Mouse (Mus musculus) myocyte (in vitro differentiated cells): ENCODE data around the gene Cacna2d4.

Source experiments
- CEBPB ChIP-seq: IDR thresholded peaks from 2 replicates; pipeline ENCODE4 v1.6.1; 2011; ENCODE audit warnings: mild to moderate bottlenecking, moderate library complexity; ENCODE audit not compliant: poor library complexity, insufficient read depth, severe bottlenecking
- E2F4 ChIP-seq: IDR thresholded peaks from one replicate; pipeline ENCODE4 v1.6.1; 2011; ENCODE audit warnings: mild to moderate bottlenecking, control low read depth, moderate library complexity; ENCODE audit not compliant: insufficient read depth
- MAX ChIP-seq: IDR thresholded peaks from one replicate; pipeline ENCODE4 v1.6.1; 2011; ENCODE audit warnings: low read depth, mild to moderate bottlenecking, control low read depth
- MYOG ChIP-seq, 3 experiments: IDR thresholded peaks; one replicate each; pipeline ENCODE4 v1.6.1; 2011; ENCODE audit warnings: control low read depth in 2 of 3, low read depth in 2 of 3, mild to moderate bottlenecking in 2 of 3; ENCODE audit not compliant: insufficient read length in 2 of 3, control insufficient read depth in 1 of 3, insufficient read depth in 1 of 3
- POLR2A ChIP-seq: IDR thresholded peaks from one replicate; pipeline ENCODE4 v1.6.1; 2011; ENCODE audit warnings: low read depth, mild to moderate bottlenecking, control low read depth, moderate library complexity; ENCODE audit not compliant: insufficient read length
- POLR2AphosphoS2 ChIP-seq: IDR thresholded peaks from one replicate; pipeline ENCODE4 v1.6.1; 2011; ENCODE audit warnings: low read depth, control low read depth; ENCODE audit not compliant: insufficient read length
- SRF ChIP-seq: IDR thresholded peaks from one replicate; pipeline ENCODE4 v1.6.1; 2011; ENCODE audit warnings: low read depth; ENCODE audit not compliant: control insufficient read depth, insufficient read length
- TCF12 ChIP-seq: IDR thresholded peaks from one replicate; pipeline ENCODE4 v1.6.1; 2011; ENCODE audit warnings: mild to moderate bottlenecking, control low read depth; ENCODE audit not compliant: poor library complexity, insufficient read depth, severe bottlenecking
- USF1 ChIP-seq: IDR thresholded peaks from one replicate; pipeline ENCODE4 v1.6.1; 2011; ENCODE audit warnings: low read depth, mild to moderate bottlenecking, control low read depth, moderate library complexity

- no peak for TF ChIP-seq POLR2A
- no peak for TF ChIP-seq POLR2AphosphoS2
- no peak for TF ChIP-seq E2F4
- no peak for TF ChIP-seq MAX
- TF ChIP-seq MYOG (IDR thresholded peaks at IDR 0.05; ENCODE audit: control insufficient read depth in 1 of 3, insufficient read depth in 1 of 3, insufficient read length in 2 of 3, low read depth in 2 of 3): no peak
- no peak for TF ChIP-seq USF1
- no peak for TF ChIP-seq CEBPB
- TF ChIP-seq SRF: no peak
- no peak for TF ChIP-seq TCF12
These were observed 150.1 kb downstream of the Cacna2d4 start for GRCm38 (mm10) chr6:119386421-119386820.
